In the genomic region with DNA sequence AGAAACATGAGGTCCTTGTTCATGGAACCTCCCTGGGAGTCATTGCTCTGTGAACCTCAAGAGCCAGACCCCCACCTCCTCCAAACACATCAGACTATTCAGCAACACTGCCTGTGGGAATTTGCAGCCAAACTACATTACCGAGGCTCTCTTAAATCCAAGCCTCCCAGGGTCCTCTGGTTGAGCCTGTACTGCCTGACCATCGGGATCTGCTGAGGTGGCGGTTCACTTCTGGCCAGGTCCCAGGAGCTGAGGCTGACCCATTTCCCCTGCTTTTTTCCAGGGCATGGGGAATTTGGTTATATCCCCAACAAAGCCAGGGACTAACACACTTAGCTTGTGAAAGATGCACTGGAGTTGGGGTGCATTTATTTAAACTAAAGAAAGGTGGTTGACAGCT, we compare ENCODE assay signal across 10 mouse cellular contexts. TPM values are rescaled to one million over a fixed set of nuclear protein-coding genes. Genes with fewer than 3 reads are reported as not detected.
A peak's percentile ranks its signal among the peaks of the same experiment; 100 is the strongest.
DNase-seq lines count a peak whose midpoint lies in the region; ATAC-seq and TF ChIP-seq lines count a peak whose summit lies in the region.
"Had no signal": no experiment of that assay in that cellular context is flagged by ENCODE, and none has a peak within 500 bp of the region (broad histone marks: within the 10 kb centered on the region; RNA-seq: fewer than 3 reads in every experiment).

No protein-coding gene starts in this region.

- no peak for DNase-seq in left cerebral cortex, adult 2 months (ENCODE audit: extremely low spot score in 1 of 2, low spot score in 2 of 2)
- DNase-seq in left cerebral cortex, postnatal 25 days (ENCODE audit: low spot score in 2 of 2), result no peak
- no peak for DNase-seq in forebrain, embryonic 11.5 days (ENCODE audit: low spot score)
- no peak for DNase-seq in urinary bladder, adult 18-20 months (ENCODE audit: low spot score in 2 of 2)
- DNase-seq in thymus, postnatal 10 days (ENCODE audit: low spot score in 2 of 2), result no peak
- DNase-seq: thymus, adult 2 months had no signal

- WGBS in forebrain, embryonic 11.5 days, result 22% methylated on average over 3 of the region's 3 CpGs
- 12% methylated on average over 3 of the region's 3 CpGs for WGBS in hindbrain, embryonic 15.5 days
- 7% methylated on average over 3 of the region's 3 CpGs for WGBS in neural tube, embryonic 13.5 days
- WGBS in heart, embryonic 12.5 days, result 64% methylated on average over 3 of the region's 3 CpGs

- peak overlapping the region; percentile 35; the same call in 1 of the 2 replicates for H3K9ac ChIP-seq in forebrain, embryonic 11.5 days (ENCODE audit: low read length)
- H3K9ac ChIP-seq in hindbrain, embryonic 15.5 days, result peak overlapping the region; percentile 41
- peak overlapping the region; percentile 99 for H3K9ac ChIP-seq in neural tube, embryonic 13.5 days
- no peak overlapping the region for H3K9ac ChIP-seq in heart, embryonic 12.5 days

- peak overlapping the region; percentile 37 for H3K4me2 ChIP-seq in forebrain, embryonic 11.5 days (ENCODE audit: low read depth, low read length, severe bottlenecking)
- H3K4me2 ChIP-seq in hindbrain, embryonic 15.5 days, result peak overlapping the region; percentile 98
- peak overlapping the region; percentile 97 for H3K4me2 ChIP-seq in neural tube, embryonic 13.5 days
- no peak overlapping the region for H3K4me2 ChIP-seq in heart, embryonic 12.5 days

- H3K9me3 ChIP-seq in forebrain, embryonic 11.5 days (ENCODE audit: control insufficient read depth, low read length), result no peaks in the 10 kb centered on the region
- no peaks in the 10 kb centered on the region for H3K9me3 ChIP-seq in hindbrain, embryonic 15.5 days
- H3K9me3 ChIP-seq in neural tube, embryonic 13.5 days, result no peaks in the 10 kb centered on the region
- H3K9me3 ChIP-seq in heart, embryonic 12.5 days (replicated peaks), result no peaks in the 10 kb centered on the region

- peaks cover 14% of the 10 kb centered on the region; the same call in 1 of the 2 replicates for H3K4me1 ChIP-seq in forebrain, embryonic 11.5 days (replicated peaks; ENCODE audit: control insufficient read depth, insufficient read depth, low read length)
- H3K4me1 ChIP-seq in hindbrain, embryonic 15.5 days (replicated peaks), result peaks cover 69% of the 10 kb centered on the region
- H3K4me1 ChIP-seq in neural tube, embryonic 13.5 days (replicated peaks), result peaks cover 78% of the 10 kb centered on the region
- peaks cover 17% of the 10 kb centered on the region for H3K4me1 ChIP-seq in heart, embryonic 12.5 days (replicated peaks)

- no peaks in the 10 kb centered on the region; the same call in 1 of the 2 replicates for H3K27me3 ChIP-seq in forebrain, embryonic 11.5 days (ENCODE audit: control insufficient read depth, insufficient read depth, low read length)
- no peaks in the 10 kb centered on the region for H3K27me3 ChIP-seq in hindbrain, embryonic 15.5 days
- H3K27me3 ChIP-seq in neural tube, embryonic 13.5 days, result peaks cover 3% of the 10 kb centered on the region; the same call in 1 of the 2 replicates
- peaks cover 22% of the 10 kb centered on the region for H3K27me3 ChIP-seq in heart, embryonic 12.5 days (replicated peaks)

- no peak for TF ChIP-seq CTCF in left cerebral cortex, adult 2 months (IDR thresholded peaks at IDR 0.05)

- H3K4me3 ChIP-seq in left cerebral cortex, adult 2 months, result peak overlapping the region; percentile 95
- peak overlapping the region; percentile 18; the same call in 1 of the 2 replicates for H3K4me3 ChIP-seq in forebrain, embryonic 11.5 days (ENCODE audit: low read depth, low read length)
- H3K4me3 ChIP-seq in hindbrain, embryonic 15.5 days, result peak overlapping the region; percentile 84
- peak overlapping the region; percentile 88 for H3K4me3 ChIP-seq in neural tube, embryonic 13.5 days
- H3K4me3 ChIP-seq in heart, embryonic 12.5 days, result no peak overlapping the region

- no peaks in the 10 kb centered on the region for H3K36me3 ChIP-seq in forebrain, embryonic 11.5 days (ENCODE audit: control insufficient read depth, insufficient read depth, low read length)
- H3K36me3 ChIP-seq in hindbrain, embryonic 15.5 days, result peaks cover 5% of the 10 kb centered on the region; the same call in 1 of the 2 replicates
- peaks cover 15% of the 10 kb centered on the region for H3K36me3 ChIP-seq in neural tube, embryonic 13.5 days
- H3K36me3 ChIP-seq in heart, embryonic 12.5 days, result no peaks in the 10 kb centered on the region

- H3K27ac ChIP-seq in left cerebral cortex, adult 2 months, result peak overlapping the region; percentile 77
- no peak overlapping the region for H3K27ac ChIP-seq in forebrain, embryonic 11.5 days (ENCODE audit: low read depth, low read length)
- H3K27ac ChIP-seq in hindbrain, embryonic 15.5 days (replicated peaks), result peak overlapping the region; percentile 54
- H3K27ac ChIP-seq in neural tube, embryonic 13.5 days (replicated peaks), result peak overlapping the region; percentile 67
- H3K27ac ChIP-seq in heart, embryonic 12.5 days (ENCODE audit: poor library complexity, severe bottlenecking), result no peak overlapping the region

- ATAC-seq in forebrain, embryonic 11.5 days (replicated peaks; ENCODE audit: low FRiP score), result no peak
- ATAC-seq in hindbrain, embryonic 15.5 days (ENCODE audit: low FRiP score, low read depth), result no peak
- no peak for ATAC-seq in neural tube, embryonic 13.5 days (ENCODE audit: low read depth)
- no peak for ATAC-seq in heart, embryonic 12.5 days (ENCODE audit: insufficient number of reproducible peaks, low FRiP score)

- intact Hi-C loops in left cerebral cortex, adult 2 months (cut with DNase I), result no loop called here
- intact Hi-C loops in left cerebral cortex, postnatal 25 days (cut with DNase I), result loop anchor here (2.0 kb wide), 1 partner anchor 125 kb away; no protein-coding TSS in a partner anchor

RNA-seq across cellular contexts. Expression of gene Lrrc4, which starts 4.0 kb away (rescaled TPM):
- total RNA-seq in left cerebral cortex, adult 2 months (2021), result 100 to 1,000 TPM; 105 to 111 TPM
- 100 to 1,000 TPM in 1 of 2 experiments, 10 to 100 TPM in 1; 94.7 to 103 TPM for total RNA-seq in left cerebral cortex, postnatal 25 days (2021)
- polyA plus RNA-seq in forebrain, embryonic 11.5 days (2014; fragmentation: Nextera tagmentation; extraction: Ambion mirVana), result 3.6 and 3.7 TPM in 2 replicates
- 6.8 and 7.1 TPM in 2 replicates for polyA plus RNA-seq in hindbrain, embryonic 15.5 days (2015; fragmentation: Nextera tagmentation; extraction: Ambion mirVana)
- polyA plus RNA-seq in neural tube, embryonic 13.5 days (2015; fragmentation: Nextera tagmentation; extraction: Ambion mirVana), result 5.9 and 6.0 TPM in 2 replicates
- polyA plus RNA-seq in heart, embryonic 12.5 days (2016; fragmentation: Nextera tagmentation; extraction: Ambion mirVana), result 0.51 and 0.58 TPM in 2 replicates
- total RNA-seq: granulocyte monocyte progenitor cell, adult 5-6 weeks had no signal

Comparison
In these comparisons a context has a peak if more than half of its experiments do, and no peak if none do; other contexts are left out.
1. H3K27ac ChIP-seq: peak in left cerebral cortex, adult 2 months (single experiment), hindbrain, embryonic 15.5 days (single experiment) and neural tube, embryonic 13.5 days (single experiment); none in forebrain, embryonic 11.5 days (single experiment) and heart, embryonic 12.5 days (single experiment).